Mouse (Mus musculus) c-Kit-negative CD71-positive TER-119-positive erythroid progenitor cells, embryonic 14.5 days (primary cell): ENCODE data around the gene Pgap3.
"Not testable (repeated sequence)": the region's sequence is repeated elsewhere in the genome, so short reads cannot be mapped to it uniquely, and the experiment has no call there.

Experiments used
- DNase-seq: peaks from one replicate; pipeline ENCODE4 v3.0.0-alpha.2; 2013; ENCODE audit warnings: low read depth, low spot score

Pgap3 gene

DNA sequence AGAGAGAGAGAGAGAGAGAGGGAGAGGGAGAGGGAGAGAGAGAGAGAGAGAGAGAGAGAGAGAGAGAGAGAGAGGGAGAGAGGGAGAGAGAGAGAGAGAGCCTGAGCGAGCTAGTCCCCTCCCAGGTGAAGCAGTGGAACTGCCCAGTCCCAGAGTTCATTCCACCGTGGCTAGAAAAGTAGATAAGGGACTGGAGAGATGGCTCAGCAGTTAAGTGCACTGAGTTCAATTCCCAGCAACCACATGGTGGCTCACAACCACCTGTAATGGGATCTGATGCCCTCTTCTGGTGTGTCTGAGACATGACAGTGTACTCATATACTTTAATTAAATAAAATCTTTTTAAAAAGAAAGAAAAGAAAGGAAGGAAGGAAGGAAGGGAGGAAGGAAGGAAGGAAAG lies 17.9 kb downstream of the Pgap3 start:
- not testable (repeated sequence) for DNase-seq

GRCm38 (mm10) chr11:98381651-98382050 lies 18.6 kb downstream of the Pgap3 start:
- DNase-seq, result no peak

- no peak for DNase-seq
These were observed 20.2 kb downstream of the Pgap3 start for GRCm38 (mm10) chr11:98380106-98380505.

GRCm38 (mm10) chr11:98379379-98379778 lies 20.9 kb downstream of the Pgap3 start:
- DNase-seq, result no peak

GRCm38 (mm10) chr11:98377787-98378186 lies 22.5 kb downstream of the Pgap3 start:
- DNase-seq, result no peak

- no peak for DNase-seq
These were observed 23.5 kb downstream of the Pgap3 start for GRCm38 (mm10) chr11:98376756-98377155.

DNA sequence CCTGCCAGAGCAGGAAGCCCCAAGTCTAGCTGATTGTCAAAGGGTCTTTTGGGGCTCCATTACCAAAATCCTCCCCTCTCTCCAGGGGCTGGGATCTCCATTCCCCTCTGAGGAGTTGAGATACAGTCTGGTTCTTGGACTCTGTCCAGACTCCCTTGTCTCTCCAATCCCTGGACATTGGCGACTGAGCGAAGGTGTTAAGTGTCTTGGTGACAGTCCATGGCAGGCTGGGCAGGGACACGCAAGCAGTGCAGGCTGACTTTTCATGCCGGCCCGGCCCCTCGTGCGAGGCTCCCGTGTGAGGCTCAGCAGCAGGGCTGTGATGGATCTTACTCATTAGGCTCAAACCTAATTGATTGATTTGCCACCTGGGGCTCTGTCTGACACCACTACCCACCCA lies 26.0 kb downstream of the Pgap3 start:
- no peak for DNase-seq

DNA sequence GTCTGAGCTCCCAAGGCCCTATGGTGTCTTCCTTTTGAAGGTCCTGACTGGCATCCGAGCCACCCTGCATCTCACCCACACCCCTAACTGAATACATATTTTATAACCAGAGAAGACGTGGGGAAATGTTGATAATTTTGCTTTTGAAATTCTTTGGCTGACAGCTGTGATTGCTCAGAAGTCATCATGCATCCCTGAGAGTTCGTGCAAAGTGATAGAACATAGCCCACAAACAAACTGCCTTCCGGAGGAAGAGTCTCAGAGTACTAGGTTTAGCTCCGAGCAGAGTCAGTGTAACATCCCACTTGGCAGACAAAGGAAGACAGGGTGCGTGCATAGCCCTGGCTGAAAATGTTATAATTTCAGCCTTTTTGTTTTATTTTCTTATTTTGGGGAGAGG lies 27.0 kb downstream of the Pgap3 start:
- no peak for DNase-seq

GRCm38 (mm10) chr11:98372406-98372805 lies 27.9 kb downstream of the Pgap3 start:
- peak; percentile 53 for DNase-seq

- no peak for DNase-seq
These were observed 28.6 kb downstream of the Pgap3 start for GRCm38 (mm10) chr11:98371556-98372240.

- DNase-seq, result no peak
These were observed 29.7 kb downstream of the Pgap3 start for GRCm38 (mm10) chr11:98370588-98370987.

DNA sequence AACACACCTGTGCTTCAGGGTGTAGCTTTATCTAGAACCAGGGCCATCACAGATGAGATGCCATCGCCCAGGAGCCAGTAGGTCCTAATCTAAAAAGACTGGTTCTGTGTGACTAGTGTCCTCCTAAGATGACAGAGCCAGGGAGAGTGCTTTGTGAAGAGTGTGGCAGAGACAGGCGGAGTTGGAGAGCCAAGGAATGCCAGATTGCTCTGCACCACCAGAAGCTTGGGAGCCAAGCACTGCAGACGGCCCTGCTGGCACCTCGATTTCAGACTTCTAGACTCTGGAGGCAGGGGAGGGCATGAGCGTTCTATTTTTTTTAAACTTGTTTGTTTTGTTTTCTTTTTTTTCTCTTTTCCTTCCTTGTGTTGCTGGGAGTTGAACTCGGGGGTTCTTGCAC lies 31.0 kb downstream of the Pgap3 start:
- no peak for DNase-seq

DNA sequence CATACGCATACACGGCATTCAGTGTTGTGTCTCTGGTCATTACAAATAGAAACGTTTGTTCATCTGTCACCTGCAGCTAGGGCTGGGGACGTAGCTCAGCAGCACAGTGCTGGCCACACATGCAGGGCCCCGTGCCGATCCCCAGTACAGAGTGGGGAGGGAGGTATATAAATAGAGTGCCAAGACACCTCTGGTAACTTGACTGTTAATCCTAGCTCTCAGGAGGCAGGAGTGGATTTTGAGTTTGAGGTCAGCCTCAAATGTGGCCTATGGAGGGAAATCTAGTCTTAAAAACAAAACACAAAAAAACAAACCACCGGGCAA lies 32.5 kb downstream of the Pgap3 start:
- DNase-seq, result no peak

GRCm38 (mm10) chr11:98367171-98367862 lies 33.0 kb downstream of the Pgap3 start:
- DNase-seq, result no peak

GRCm38 (mm10) chr11:98366290-98366689 lies 34.0 kb downstream of the Pgap3 start:
- no peak for DNase-seq

DNA sequence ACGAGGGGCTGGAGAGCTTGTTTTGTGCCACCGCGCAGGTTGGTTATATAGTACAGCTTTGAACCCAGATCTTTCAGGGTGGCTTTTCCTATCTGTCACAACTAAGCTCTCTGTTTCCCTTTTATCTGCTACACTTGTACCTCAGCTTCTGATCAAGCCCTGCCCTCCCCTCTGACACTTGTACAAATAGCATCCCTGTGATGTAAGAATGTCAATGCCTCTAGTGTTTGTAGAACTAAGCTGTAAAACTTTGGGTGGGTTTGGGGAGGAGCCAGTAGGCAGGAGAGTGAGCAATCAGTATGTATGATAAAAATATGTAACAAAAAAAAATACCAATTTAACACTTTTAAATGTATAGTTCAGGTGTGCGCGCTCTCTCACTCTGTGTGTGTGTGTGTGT lies 35.9 kb downstream of the Pgap3 start:
- DNase-seq, result no peak

- DNase-seq, result no peak
These were observed 36.5 kb downstream of the Pgap3 start for GRCm38 (mm10) chr11:98363817-98364216.

- no peak for DNase-seq
These were observed 39.3 kb downstream of the Pgap3 start for GRCm38 (mm10) chr11:98360866-98361521.

GRCm38 (mm10) chr11:98358161-98359083 lies 41.9 kb downstream of the Pgap3 start, which contains the start of gene Stard3:
Gene Stard3, plus strand, starts transcription at chr11:98358368.
- peak; percentile 83 for DNase-seq

- DNase-seq, result no peak
These were observed 42.7 kb downstream of the Pgap3 start for GRCm38 (mm10) chr11:98357396-98358160.
